Mouse (Mus musculus): ENCODE results near the gene Pdcd7. TPM values are rescaled to one million over a fixed set of nuclear protein-coding genes. Genes with fewer than 3 reads are reported as not detected.
"Not testable (repeated sequence)": the region's sequence is repeated elsewhere in the genome, so short reads cannot be mapped to it uniquely, and the experiment has no call there.

Pdcd7 gene
- polyA plus RNA-seq, 1 experiment from 2014 or later: 8.2 TPM

- Histone ChIP-seq H3K4me1 (replicated peaks) (no peaks in the 10 kb centered on the region), H3K36me3 (peaks cover 77% of the 10 kb centered on the region), H3K27me3 (no peaks in the 10 kb centered on the region), H3K4me3 (no peak overlapping the region), H3K9ac (no peak overlapping the region), H3K4me2 (no peak overlapping the region), H3K27ac (no peak overlapping the region), H3K9me3 (no peaks in the 10 kb centered on the region)
- ATAC-seq (ENCODE audit: low FRiP score): no peak
These were observed 19.9 kb upstream of the Pdcd7 start for GRCm38 (mm10) chr9:65325971-65326370.

GRCm38 (mm10) chr9:65327371-65327770 lies 18.5 kb upstream of the Pdcd7 start:
- peaks cover 76% of the 10 kb centered on the region for H3K36me3 ChIP-seq
- 88% methylated on average over 2 of the region's 2 CpGs for WGBS
- no peak for ATAC-seq (ENCODE audit: low FRiP score)

GRCm38 (mm10) chr9:65333958-65334357 lies 11.9 kb upstream of the Pdcd7 start:
- H3K27ac ChIP-seq: no peak overlapping the region
- H3K36me3 ChIP-seq: peaks cover 21% of the 10 kb centered on the region
- ATAC-seq (ENCODE audit: low FRiP score): no peak
- no peaks in the 10 kb centered on the region for H3K4me1 ChIP-seq (replicated peaks)
- WGBS: 88% methylated on average over 5 of the region's 5 CpGs
- no peaks in the 10 kb centered on the region for H3K27me3 ChIP-seq
- no peak overlapping the region for H3K9ac ChIP-seq
- no peak overlapping the region for H3K4me3 ChIP-seq
- H3K9me3 ChIP-seq: no peaks in the 10 kb centered on the region
- no peak overlapping the region for H3K4me2 ChIP-seq

More at GRCm38 (mm10) chr9:65327371-65327770, 18.5 kb upstream of the Pdcd7 start:
- no peaks in the 10 kb centered on the region for H3K27me3 ChIP-seq
- no peak overlapping the region for H3K9ac ChIP-seq
- H3K9me3 ChIP-seq: no peaks in the 10 kb centered on the region
- H3K27ac ChIP-seq: no peak overlapping the region
- no peak overlapping the region for H3K4me3 ChIP-seq
- no peak overlapping the region for H3K4me2 ChIP-seq
- H3K4me1 ChIP-seq (replicated peaks): no peaks in the 10 kb centered on the region

GRCm38 (mm10) chr9:65339146-65339545 lies 6.8 kb upstream of the Pdcd7 start:
- no peaks in the 10 kb centered on the region for H3K36me3 ChIP-seq
- H3K4me1 ChIP-seq (replicated peaks): no peaks in the 10 kb centered on the region
- ATAC-seq (ENCODE audit: low FRiP score): no peak
- no peak overlapping the region for H3K27ac ChIP-seq
- H3K27me3 ChIP-seq: 0 out of 2 replicates have a peak, but pooled peaks cover 7% of the 10 kb centered on the region
- H3K9ac ChIP-seq: no peak overlapping the region
- no peaks in the 10 kb centered on the region for H3K9me3 ChIP-seq
- WGBS: 81% methylated on average over 4 of the region's 4 CpGs
- no peak overlapping the region for H3K4me3 ChIP-seq
- H3K4me2 ChIP-seq: no peak overlapping the region

- no peaks in the 10 kb centered on the region for H3K9me3 ChIP-seq
- H3K27me3 ChIP-seq: 0 out of 2 replicates have a peak, but pooled peaks cover 7% of the 10 kb centered on the region
- H3K36me3 ChIP-seq: no peaks in the 10 kb centered on the region
- H3K4me3 ChIP-seq: no peak overlapping the region
- H3K27ac ChIP-seq: no peak overlapping the region
- no peak overlapping the region for H3K4me2 ChIP-seq
- WGBS: 93% methylated on average over 2 of the region's 2 CpGs
- H3K4me1 ChIP-seq (replicated peaks): no peaks in the 10 kb centered on the region; the same call in 1 of the 2 replicates
- no peak for ATAC-seq (ENCODE audit: low FRiP score)
- H3K9ac ChIP-seq: no peak overlapping the region
These were observed 5.5 kb upstream of the Pdcd7 start for GRCm38 (mm10) chr9:65340414-65340813.

GRCm38 (mm10) chr9:65345439-65345838 lies 465 bp upstream of the Pdcd7 start:
- not testable (repeated sequence) for H3K27me3 ChIP-seq, H3K9me3 ChIP-seq, H3K36me3 ChIP-seq
- peak overlapping the region; percentile 93 for H3K4me2 ChIP-seq
- peak overlapping the region; percentile 97 for H3K27ac ChIP-seq
- WGBS: 64% methylated on average over 11 of the region's 11 CpGs
- H3K4me1 ChIP-seq (replicated peaks): peaks cover 30% of the 10 kb centered on the region
- peak; percentile 47 for ATAC-seq (ENCODE audit: low FRiP score)
- peak overlapping the region; percentile 99 for H3K9ac ChIP-seq
- H3K4me3 ChIP-seq: peak overlapping the region; percentile 100

GRCm38 (mm10) chr9:65346476-65347111 lies 690 bp downstream of the Pdcd7 start:
- peak overlapping the region; percentile 93 for H3K4me2 ChIP-seq
- peak overlapping the region; percentile 97 for H3K27ac ChIP-seq
- peaks cover 30% of the 10 kb centered on the region for H3K4me1 ChIP-seq (replicated peaks)
- under 1% methylated on average over 73 of the region's 77 CpGs for WGBS
- H3K9me3 ChIP-seq: no peaks in the 10 kb centered on the region
- H3K9ac ChIP-seq: peak overlapping the region; percentile 99
- H3K27me3 ChIP-seq: 0 out of 2 replicates have a peak, but pooled peaks cover 7% of the 10 kb centered on the region
- H3K4me3 ChIP-seq: peak overlapping the region; percentile 100
- H3K36me3 ChIP-seq: no peaks in the 10 kb centered on the region
- ATAC-seq (ENCODE audit: low FRiP score): peak; percentile 81

- H3K9ac ChIP-seq: peak overlapping the region; percentile 99
- H3K4me2 ChIP-seq: peak overlapping the region; percentile 93
- 54% methylated on average over 8 of the region's 8 CpGs for WGBS
- H3K4me1 ChIP-seq (replicated peaks): peaks cover 30% of the 10 kb centered on the region
- 0 out of 2 replicates have a peak, but pooled peaks cover 7% of the 10 kb centered on the region for H3K27me3 ChIP-seq
- no peaks in the 10 kb centered on the region for H3K36me3 ChIP-seq
- no peak for ATAC-seq (ENCODE audit: low FRiP score)
- no peak overlapping the region for H3K27ac ChIP-seq
- peak overlapping the region; percentile 100 for H3K4me3 ChIP-seq
- no peaks in the 10 kb centered on the region for H3K9me3 ChIP-seq
These were observed 1.4 kb downstream of the Pdcd7 start for GRCm38 (mm10) chr9:65347112-65347850.

- Histone ChIP-seq H3K27ac (no peak overlapping the region), H3K9ac (no peak overlapping the region), H3K4me3 (no peak overlapping the region), H3K9me3 (no peaks in the 10 kb centered on the region), H3K4me2 (no peak overlapping the region), H3K27me3 (no peaks in the 10 kb centered on the region), H3K36me3 (peaks cover 41% of the 10 kb centered on the region), H3K4me1 (replicated peaks) (peaks cover 19% of the 10 kb centered on the region)
- 88% methylated on average over 5 of the region's 5 CpGs for WGBS
- ATAC-seq (ENCODE audit: low FRiP score): no peak
These were observed 7.3 kb downstream of the Pdcd7 start for GRCm38 (mm10) chr9:65353251-65353650.

- H3K27ac ChIP-seq: no peak overlapping the region
- 0 out of 2 replicates have a peak, but pooled peaks cover 5% of the 10 kb centered on the region for H3K4me1 ChIP-seq (replicated peaks)
- no peaks in the 10 kb centered on the region for H3K27me3 ChIP-seq
- no peak overlapping the region for H3K9ac ChIP-seq
- H3K36me3 ChIP-seq: peaks cover 70% of the 10 kb centered on the region
- no peak overlapping the region for H3K4me3 ChIP-seq
- 90% methylated on average over 7 of the region's 7 CpGs for WGBS
- H3K4me2 ChIP-seq: no peak overlapping the region
- no peaks in the 10 kb centered on the region for H3K9me3 ChIP-seq
- no peak for ATAC-seq (ENCODE audit: low FRiP score)
These were observed 10.7 kb downstream of the Pdcd7 start for GRCm38 (mm10) chr9:65356561-65356960.

- Histone ChIP-seq H3K4me2 (no peak overlapping the region), H3K9me3 (no peaks in the 10 kb centered on the region), H3K4me3 (no peak overlapping the region), H3K4me1 (replicated peaks) (0 out of 2 replicates have a peak, but pooled peaks cover 5% of the 10 kb centered on the region), H3K9ac (no peak overlapping the region), H3K27me3 (no peaks in the 10 kb centered on the region), H3K36me3 (peaks cover 74% of the 10 kb centered on the region), H3K27ac (no peak overlapping the region)
- WGBS: 94% methylated on average over 2 of the region's 2 CpGs
- ATAC-seq (ENCODE audit: low FRiP score): no peak
These were observed 11.1 kb downstream of the Pdcd7 start for GRCm38 (mm10) chr9:65356971-65357370.

- Histone ChIP-seq H3K9me3 (no peaks in the 10 kb centered on the region), H3K36me3 (peaks cover 84% of the 10 kb centered on the region), H3K27ac (no peak overlapping the region), H3K4me1 (replicated peaks) (no peaks in the 10 kb centered on the region), H3K4me2 (no peak overlapping the region), H3K4me3 (no peak overlapping the region), H3K9ac (no peak overlapping the region), H3K27me3 (no peaks in the 10 kb centered on the region)
- no peak for ATAC-seq (ENCODE audit: low FRiP score)
- WGBS: 92% methylated on average over 1 of the region's 1 CpGs
These were observed 13.1 kb downstream of the Pdcd7 start for GRCm38 (mm10) chr9:65358956-65359480.

All from hindbrain, embryonic 13.5 days (tissue).